Mouse (Mus musculus): Measurements from ENCODE around the gene Crkl. TPM values are rescaled to one million over a fixed set of nuclear protein-coding genes. Genes with fewer than 3 reads are reported as not detected.

Crkl gene
- total and polyA plus RNA-seq, 3 experiments: 22.6 to 40.3 (median 22.9) TPM

- H3K9me3 ChIP-seq (replicated peaks): no peaks in the 10 kb centered on the region
- ATAC-seq (ENCODE audit: extremely low read depth, insufficient number of reproducible peaks, low FRiP score, poor library complexity, severe bottlenecking): no peak
- peak within 1 kb of the TSS; percentile 43; the same call in 1 of the 2 replicates for H3K4me3 ChIP-seq (ENCODE audit: low read depth, low read length)
- peaks cover 12% of the 10 kb centered on the region; the same call in 1 of the 2 replicates for H3K4me1 ChIP-seq (ENCODE audit: insufficient read depth, low read depth, low read length)
- no peak for DNase-seq (ENCODE audit: low spot score)
- peaks cover 33% of the 10 kb centered on the region for H3K27me3 ChIP-seq (ENCODE audit: insufficient read depth, low read length)
- H3K36me3 ChIP-seq (replicated peaks): peaks cover 40% of the 10 kb centered on the region
- TF ChIP-seq CTCF (IDR thresholded peaks at IDR 0.05; ENCODE audit: low read depth, low read length): no peak
- TF ChIP-seq TAL1 (conservative IDR thresholded peaks at IDR 0.05; ENCODE audit: low read depth, low read length): no peak
- no peak for TF ChIP-seq POLR2AphosphoS5 (IDR thresholded peaks at IDR 0.05; ENCODE audit: insufficient replicate concordance, low read depth, low read length)
- no peak for TF ChIP-seq GATA1 (IDR thresholded peaks at IDR 0.05; ENCODE audit: borderline replicate concordance, low read length)
- TF ChIP-seq GATA2 (IDR thresholded peaks at IDR 0.05; ENCODE audit: borderline replicate concordance, low read depth, low read length): no peak
These were observed 37.8 kb downstream of the Crkl start, which contains the start of gene Aifm3 for GRCm38 (mm10) chr16:17489469-17490111. Gene Aifm3, plus strand, starts transcription at chr16:17489611.

DNA sequence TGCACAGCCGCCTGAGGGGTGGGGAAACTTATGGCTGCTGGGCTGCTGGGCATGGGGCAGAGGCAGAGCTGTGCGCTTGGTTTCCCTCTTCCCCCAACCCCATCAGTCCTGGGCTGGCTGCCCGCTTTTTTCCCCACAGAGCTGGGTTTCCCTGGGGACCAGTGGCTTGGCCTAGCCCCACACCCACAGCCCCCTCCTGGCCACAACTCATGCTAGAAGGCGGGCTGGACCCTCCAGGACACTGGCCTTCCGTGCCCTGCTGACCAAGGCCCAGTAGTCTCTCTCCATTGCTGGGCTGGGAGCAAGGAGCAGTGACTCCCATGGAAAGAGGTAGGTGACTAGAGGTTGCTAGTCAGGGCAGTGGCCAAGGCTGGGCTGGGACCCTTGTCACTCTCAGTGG lies 39.4 kb downstream of the Crkl start:
- Histone ChIP-seq H3K4me1 (ENCODE audit: insufficient read depth, low read depth, low read length) (peaks cover 12% of the 10 kb centered on the region; the same call in 1 of the 2 replicates), H3K4me3 (ENCODE audit: low read depth, low read length) (no peak overlapping the region), H3K36me3 (replicated peaks) (peaks cover 25% of the 10 kb centered on the region), H3K27me3 (ENCODE audit: insufficient read depth, low read length) (peaks cover 42% of the 10 kb centered on the region), H3K9me3 (replicated peaks) (no peaks in the 10 kb centered on the region)
- no peak for ATAC-seq (ENCODE audit: extremely low read depth, insufficient number of reproducible peaks, low FRiP score, poor library complexity, severe bottlenecking)
- DNase-seq (ENCODE audit: low spot score): no peak
- TF ChIP-seq GATA1 (IDR thresholded peaks at IDR 0.05; ENCODE audit: borderline replicate concordance, low read length): no peak
- no peak for TF ChIP-seq TAL1 (conservative IDR thresholded peaks at IDR 0.05; ENCODE audit: low read depth, low read length)
- no peak for TF ChIP-seq GATA2 (IDR thresholded peaks at IDR 0.05; ENCODE audit: borderline replicate concordance, low read depth, low read length)
- no peak for TF ChIP-seq POLR2AphosphoS5 (IDR thresholded peaks at IDR 0.05; ENCODE audit: insufficient replicate concordance, low read depth, low read length)
- TF ChIP-seq CTCF (IDR thresholded peaks at IDR 0.05; ENCODE audit: low read depth, low read length): no peak

- Histone ChIP-seq H3K4me1 (ENCODE audit: insufficient read depth, low read depth, low read length) (peaks cover 11% of the 10 kb centered on the region; the same call in 1 of the 2 replicates), H3K9me3 (replicated peaks) (no peaks in the 10 kb centered on the region), H3K27me3 (ENCODE audit: insufficient read depth, low read length) (peaks cover 51% of the 10 kb centered on the region), H3K4me3 (ENCODE audit: low read depth, low read length) (no peak overlapping the region), H3K36me3 (replicated peaks) (peaks cover 17% of the 10 kb centered on the region)
- TF ChIP-seq POLR2AphosphoS5 (IDR thresholded peaks at IDR 0.05; ENCODE audit: insufficient replicate concordance, low read depth, low read length) (no peak), GATA2 (IDR thresholded peaks at IDR 0.05; ENCODE audit: borderline replicate concordance, low read depth, low read length) (no peak), CTCF (IDR thresholded peaks at IDR 0.05; ENCODE audit: low read depth, low read length) (no peak), TAL1 (conservative IDR thresholded peaks at IDR 0.05; ENCODE audit: low read depth, low read length) (no peak), GATA1 (IDR thresholded peaks at IDR 0.05; ENCODE audit: borderline replicate concordance, low read length) (no peak)
- no peak for ATAC-seq (ENCODE audit: extremely low read depth, insufficient number of reproducible peaks, low FRiP score, poor library complexity, severe bottlenecking)
- no peak for DNase-seq (ENCODE audit: low spot score)
These were observed 40.2 kb downstream of the Crkl start for GRCm38 (mm10) chr16:17491896-17492561.

GRCm38 (mm10) chr16:17496499-17497305 lies 44.9 kb downstream of the Crkl start:
- ATAC-seq (ENCODE audit: extremely low read depth, insufficient number of reproducible peaks, low FRiP score, poor library complexity, severe bottlenecking): no peak
- H3K27me3 ChIP-seq (ENCODE audit: insufficient read depth, low read length): peaks cover 64% of the 10 kb centered on the region
- peaks cover 8% of the 10 kb centered on the region for H3K4me1 ChIP-seq (ENCODE audit: insufficient read depth, low read depth, low read length)
- no peak for DNase-seq (ENCODE audit: low spot score)
- no peaks in the 10 kb centered on the region for H3K36me3 ChIP-seq (replicated peaks)
- H3K9me3 ChIP-seq (replicated peaks): no peaks in the 10 kb centered on the region
- TF ChIP-seq TAL1 (conservative IDR thresholded peaks at IDR 0.05; ENCODE audit: low read depth, low read length) (no peak), CTCF (IDR thresholded peaks at IDR 0.05; ENCODE audit: low read depth, low read length) (no peak)
- H3K4me3 ChIP-seq (ENCODE audit: low read depth, low read length): no peak overlapping the region

DNA sequence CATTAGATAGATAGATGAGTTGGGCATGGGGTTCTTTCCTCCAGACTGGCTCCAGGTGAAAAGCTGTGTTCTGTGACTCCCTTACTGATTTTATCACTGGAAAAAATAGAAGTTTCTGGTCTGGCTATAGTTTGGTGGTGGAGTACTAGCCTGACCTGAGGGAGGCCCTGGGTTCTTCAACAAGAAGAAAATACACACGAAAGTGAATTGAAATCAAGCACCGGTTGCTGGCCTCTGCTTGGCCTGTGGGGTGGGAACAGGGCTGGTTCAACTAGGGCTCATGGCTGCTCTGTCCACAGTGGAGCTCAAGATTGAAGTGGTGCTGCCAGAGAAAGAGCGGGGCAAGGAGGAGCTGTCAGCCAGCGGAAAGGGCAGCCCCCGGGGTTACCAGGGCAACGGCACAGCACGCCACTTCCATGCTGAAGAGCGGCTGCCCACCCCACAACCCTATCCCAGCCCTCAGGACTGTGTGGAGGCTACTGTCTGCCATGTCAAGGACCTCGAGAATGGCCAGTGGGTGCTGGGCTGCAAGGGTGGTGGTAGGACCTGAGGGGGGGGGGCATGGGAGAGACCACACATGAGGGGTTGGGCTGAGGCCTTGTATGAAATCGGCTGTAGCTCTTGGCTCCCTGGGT lies 47.6 kb downstream of the Crkl start:
- Histone ChIP-seq H3K4me3 (ENCODE audit: low read depth, low read length) (no peak overlapping the region), H3K27me3 (ENCODE audit: insufficient read depth, low read length) (peaks cover 75% of the 10 kb centered on the region), H3K9me3 (replicated peaks) (no peaks in the 10 kb centered on the region), H3K36me3 (replicated peaks) (no peaks in the 10 kb centered on the region), H3K4me1 (ENCODE audit: insufficient read depth, low read depth, low read length) (peaks cover 8% of the 10 kb centered on the region)
- ATAC-seq (ENCODE audit: extremely low read depth, insufficient number of reproducible peaks, low FRiP score, poor library complexity, severe bottlenecking): no peak
- DNase-seq (ENCODE audit: low spot score): no peak
- TF ChIP-seq GATA2 (IDR thresholded peaks at IDR 0.05; ENCODE audit: borderline replicate concordance, low read depth, low read length) (no peak), TAL1 (conservative IDR thresholded peaks at IDR 0.05; ENCODE audit: low read depth, low read length) (no peak), CTCF (IDR thresholded peaks at IDR 0.05; ENCODE audit: low read depth, low read length) (no peak), GATA1 (IDR thresholded peaks at IDR 0.05; ENCODE audit: borderline replicate concordance, low read length) (no peak)

DNA sequence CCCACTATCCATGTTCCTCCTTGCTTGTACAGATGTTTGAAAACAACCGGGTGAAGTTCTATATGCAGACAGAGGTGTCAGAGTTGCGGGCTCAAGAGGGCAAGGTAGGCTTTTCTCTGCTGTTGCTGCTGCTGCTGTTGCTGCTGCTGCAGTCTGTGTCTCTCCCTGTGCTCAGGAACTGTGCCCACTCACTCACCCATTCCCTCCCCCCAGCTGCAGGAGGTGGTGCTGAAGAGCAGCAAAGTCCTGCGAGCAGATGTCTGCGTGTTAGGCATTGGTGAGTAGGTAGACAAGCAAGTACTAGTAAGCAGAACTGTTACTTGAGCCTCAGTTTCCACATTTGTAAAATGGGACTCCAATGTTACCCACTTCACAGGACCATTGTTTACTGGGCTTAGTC lies 50.9 kb downstream of the Crkl start:
- H3K4me1 ChIP-seq (ENCODE audit: insufficient read depth, low read depth, low read length): peaks cover 8% of the 10 kb centered on the region
- no peaks in the 10 kb centered on the region for H3K36me3 ChIP-seq (replicated peaks)
- H3K4me3 ChIP-seq (ENCODE audit: low read depth, low read length): no peak overlapping the region
- TF ChIP-seq CTCF (IDR thresholded peaks at IDR 0.05; ENCODE audit: low read depth, low read length): no peak
- no peak for TF ChIP-seq GATA1 (IDR thresholded peaks at IDR 0.05; ENCODE audit: borderline replicate concordance, low read length)
- TF ChIP-seq TAL1 (conservative IDR thresholded peaks at IDR 0.05; ENCODE audit: low read depth, low read length): no peak
- no peak for TF ChIP-seq GATA2 (IDR thresholded peaks at IDR 0.05; ENCODE audit: borderline replicate concordance, low read depth, low read length)
- no peak for TF ChIP-seq POLR2AphosphoS5 (IDR thresholded peaks at IDR 0.05; ENCODE audit: insufficient replicate concordance, low read depth, low read length)
- H3K9me3 ChIP-seq (replicated peaks): no peaks in the 10 kb centered on the region
- no peak for DNase-seq (ENCODE audit: low spot score)
- H3K27me3 ChIP-seq (ENCODE audit: insufficient read depth, low read length): peaks cover 81% of the 10 kb centered on the region
- ATAC-seq (ENCODE audit: extremely low read depth, insufficient number of reproducible peaks, low FRiP score, poor library complexity, severe bottlenecking): no peak

Data from G1E (cell line).